In the genomic region with DNA sequence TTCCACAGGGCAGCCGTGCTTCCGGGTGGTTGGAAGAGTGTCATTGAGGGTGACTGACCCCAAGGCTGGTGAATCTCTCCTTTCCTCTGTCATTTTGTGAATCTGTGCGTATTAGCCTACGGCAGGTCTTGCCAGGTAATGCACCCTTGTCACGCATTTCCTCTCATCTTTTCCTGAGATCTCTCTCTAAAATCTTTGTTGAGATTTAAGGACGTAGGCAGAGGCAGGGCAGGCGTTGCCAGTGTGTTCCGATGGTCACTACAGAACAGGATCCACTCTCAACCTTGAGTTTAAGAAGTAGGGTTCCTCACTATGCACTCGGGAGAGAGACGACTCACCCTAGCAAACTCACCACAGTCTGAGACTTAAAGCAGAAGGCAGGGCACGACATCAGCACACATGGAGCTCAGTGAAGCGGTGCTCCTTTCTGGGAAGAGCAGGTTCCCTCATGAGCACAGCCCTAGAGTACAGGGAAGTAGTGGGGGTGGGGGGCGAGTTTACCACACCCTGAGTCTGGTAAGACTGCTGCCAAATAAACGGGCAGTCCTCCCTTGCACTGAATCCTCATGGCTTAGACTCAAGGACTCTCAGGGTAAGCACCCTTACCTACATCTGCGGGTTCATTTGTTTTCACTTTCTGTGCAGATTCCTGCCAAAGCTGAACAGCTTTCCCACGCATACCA, we compare ENCODE assay signal across 8 mouse cellular contexts. TPM values are rescaled to one million over a fixed set of nuclear protein-coding genes. Genes with fewer than 3 reads are reported as not detected.
DNase-seq lines count a peak whose midpoint lies in the region; ATAC-seq and TF ChIP-seq lines count a peak whose summit lies in the region.
"Had no signal": no experiment of that assay in that cellular context is flagged by ENCODE, and none has a peak within 500 bp of the region (broad histone marks: within the 10 kb centered on the region; RNA-seq: fewer than 3 reads in every experiment).

No protein-coding gene starts in this region.

- no peak overlapping the region for H3K9ac ChIP-seq in stomach, embryonic 15.5 days

- no peaks in the 10 kb centered on the region; the same call in 1 of the 2 replicates for H3K36me3 ChIP-seq in spleen, adult 2 months (ENCODE audit: control insufficient read depth, insufficient read depth, low read length)
- H3K36me3 ChIP-seq in stomach, embryonic 15.5 days = no peaks in the 10 kb centered on the region

- peak overlapping the region; percentile 65 for H3K27ac ChIP-seq in spleen, adult 2 months (ENCODE audit: insufficient read depth, low read length)
- no peak overlapping the region for H3K27ac ChIP-seq in stomach, embryonic 15.5 days
- H3K27ac ChIP-seq in layer of hippocampus, adult 2 months = no peak overlapping the region

- H3K27me3 ChIP-seq in spleen, adult 2 months (ENCODE audit: control insufficient read depth, insufficient read depth, low read length) = no peaks in the 10 kb centered on the region
- no peaks in the 10 kb centered on the region for H3K27me3 ChIP-seq in stomach, embryonic 15.5 days (replicated peaks)

- no peak for TF ChIP-seq POLR2A in spleen, adult 2 months (IDR thresholded peaks at IDR 0.05; ENCODE audit: low read depth, low read length)
- no peak for TF ChIP-seq POLR2A in lung, adult 2 months (IDR thresholded peaks at IDR 0.05; ENCODE audit: borderline replicate concordance, extremely low read depth, low read depth, low read length)

- no peaks in the 10 kb centered on the region for H3K9me3 ChIP-seq in stomach, embryonic 15.5 days

- peak; percentile 61 for ATAC-seq in granulocyte monocyte progenitor cell, adult 5-6 weeks (replicated peaks; ENCODE audit: poor library complexity, severe bottlenecking)
- no peak; the same call in 1 of the 2 replicates for ATAC-seq in stomach, embryonic 15.5 days (ENCODE audit: insufficient read depth, low FRiP score, low read depth)

- 15% methylated on average over 16 of the region's 16 CpGs for WGBS in spleen, adult 2 months
- WGBS in lung, adult 2 months = 41% methylated on average over 16 of the region's 16 CpGs
- 66% methylated on average over 16 of the region's 16 CpGs for WGBS in stomach, embryonic 15.5 days

- DNase-seq in spleen, adult 2 months (ENCODE audit: low read depth in 1 of 2, low spot score in 2 of 2) = no peak
- DNase-seq in spleen, adult 12 weeks (ENCODE audit: low spot score) = no peak
- DNase-seq in lung, adult 2 months = peak; percentile 10
- no peak for DNase-seq in layer of hippocampus, adult 2 months (ENCODE audit: low spot score in 2 of 2)
- DNase-seq in layer of hippocampus, postnatal 25 days (ENCODE audit: extremely low spot score in 1 of 2, low spot score in 1 of 2) = no peak
- DNase-seq: cerebellum, adult 8-10 months had no signal

- peaks cover 6% of the 10 kb centered on the region; the same call in 1 of the 2 replicates for H3K4me1 ChIP-seq in spleen, adult 2 months (ENCODE audit: control insufficient read depth, insufficient read depth, insufficient read length)
- no peaks in the 10 kb centered on the region; the same call in 1 of the 2 replicates for H3K4me1 ChIP-seq in lung, adult 2 months (ENCODE audit: control insufficient read depth, insufficient read depth, low read length)
- H3K4me1 ChIP-seq in stomach, embryonic 15.5 days = 0 out of 2 replicates have a peak, but pooled peaks cover 13% of the 10 kb centered on the region

- H3K4me2 ChIP-seq in stomach, embryonic 15.5 days = peak overlapping the region; percentile 45

- peak overlapping the region; percentile 64 for H3K4me3 ChIP-seq in spleen, adult 2 months (ENCODE audit: extremely low read depth, insufficient read depth, insufficient read length)
- peak overlapping the region; percentile 64 for H3K4me3 ChIP-seq in lung, adult 2 months (replicated peaks; ENCODE audit: extremely low read depth, low read depth, low read length)
- H3K4me3 ChIP-seq in stomach, embryonic 15.5 days (replicated peaks) = no peak overlapping the region
- H3K4me3 ChIP-seq in layer of hippocampus, adult 2 months = no peak overlapping the region

- TF ChIP-seq CTCF in spleen, adult 2 months (IDR thresholded peaks at IDR 0.05; ENCODE audit: extremely low read depth, insufficient read depth, insufficient read length, insufficient replicate concordance) = no peak
- TF ChIP-seq CTCF in lung, adult 2 months (IDR thresholded peaks at IDR 0.05; ENCODE audit: insufficient read depth, low read length) = no peak
- TF ChIP-seq CTCF in layer of hippocampus, adult 2 months (conservative IDR thresholded peaks at IDR 0.05) = no peak

RNA-seq across cellular contexts. Expression of a gene that starts 31.1 kb away (rescaled TPM):
- polyA plus RNA-seq in spleen, adult 2 months (2012; rRNA removed) = 12.8 and 14.7 TPM in 2 replicates
- total RNA-seq in granulocyte monocyte progenitor cell, adult 5-6 weeks (2014; fragmentation: Nextera tagmentation) = 7.4 and 10.8 TPM in 2 replicates
- total RNA-seq in granulocyte monocyte progenitor cell, adult 5-6 weeks (2017) = 4.5 and 4.8 TPM in 2 replicates
- 2.5 TPM in 2 replicates for polyA plus RNA-seq in lung, adult 2 months (2012; rRNA removed)
- polyA plus RNA-seq in stomach, embryonic 15.5 days (2015; fragmentation: Nextera tagmentation; extraction: Ambion mirVana) = 56.4 and 59.0 TPM in 2 replicates
- total RNA-seq in layer of hippocampus, adult 2 months (2021) = 1 to 10 TPM; 1.7 to 2.2 TPM
- total RNA-seq in layer of hippocampus, postnatal 25 days (2021) = 1 to 10 TPM in 1 of 2 experiments, under 1 TPM in 1; 0.84 to 1.9 TPM

RNA-seq across cellular contexts. Expression of a gene that starts 37.8 kb away (rescaled TPM):
- 47.8 and 57.3 TPM in 2 replicates for polyA plus RNA-seq in spleen, adult 2 months (2012; rRNA removed)
- total RNA-seq in granulocyte monocyte progenitor cell, adult 5-6 weeks (2014; fragmentation: Nextera tagmentation) = 362 and 404 TPM in 2 replicates
- 637 and 667 TPM in 2 replicates for total RNA-seq in granulocyte monocyte progenitor cell, adult 5-6 weeks (2017)
- 50.1 and 83.7 TPM in 2 replicates for polyA plus RNA-seq in lung, adult 2 months (2012; rRNA removed)
- polyA plus RNA-seq in stomach, embryonic 15.5 days (2015; fragmentation: Nextera tagmentation; extraction: Ambion mirVana) = 570 and 597 TPM in 2 replicates
- 100 to 1,000 TPM; 245 to 262 TPM for total RNA-seq in layer of hippocampus, adult 2 months (2021)
- 100 to 1,000 TPM; 253 to 273 TPM for total RNA-seq in layer of hippocampus, postnatal 25 days (2021)

RNA-seq across cellular contexts. Expression of a gene that starts 55.6 kb away (rescaled TPM):
- 7.7 and 8.7 TPM in 2 replicates for polyA plus RNA-seq in spleen, adult 2 months (2012; rRNA removed)
- total RNA-seq in granulocyte monocyte progenitor cell, adult 5-6 weeks (2014; fragmentation: Nextera tagmentation) = 91.5 and 98.8 TPM in 2 replicates
- total RNA-seq in granulocyte monocyte progenitor cell, adult 5-6 weeks (2017) = 229 and 242 TPM in 2 replicates
- 5.8 and 10.8 TPM in 2 replicates for polyA plus RNA-seq in lung, adult 2 months (2012; rRNA removed)
- 54.6 and 58.7 TPM in 2 replicates for polyA plus RNA-seq in stomach, embryonic 15.5 days (2015; fragmentation: Nextera tagmentation; extraction: Ambion mirVana)
- total RNA-seq in layer of hippocampus, adult 2 months (2021) = 10 to 100 TPM; 53.4 to 53.9 TPM
- 10 to 100 TPM; 50.2 to 50.9 TPM for total RNA-seq in layer of hippocampus, postnatal 25 days (2021)

Comparison
In these comparisons a context has a peak if more than half of its experiments do, and no peak if none do; other contexts are left out.
1. H3K4me3 ChIP-seq: peak in spleen, adult 2 months (single experiment) and lung, adult 2 months (single experiment); none in stomach, embryonic 15.5 days (single experiment) and layer of hippocampus, adult 2 months (single experiment).